Mouse (Mus musculus) myocyte (in vitro differentiated cells): Measurements from ENCODE around the gene Per1. TPM values are rescaled to one million over a fixed set of nuclear protein-coding genes. Genes with fewer than 3 reads are reported as not detected.

Experiments
- H3K27me3 ChIP-seq: one replicate; pipeline ENCODE4 v1.6.1; 2011; ENCODE audit not compliant: control insufficient read depth, insufficient read depth, insufficient read length
- H3K36me3 ChIP-seq: one replicate; pipeline ENCODE4 v1.6.1; 2011; ENCODE audit not compliant: control insufficient read depth, insufficient read depth
- H3K4me2 ChIP-seq: one replicate; pipeline ENCODE4 v1.6.1; 2011; ENCODE audit warnings: low read depth, control low read depth
- H3K4me3 ChIP-seq: one replicate; pipeline ENCODE4 v1.5.1; 2011; ENCODE audit warnings: mild to moderate bottlenecking, control low read depth, moderate library complexity
- H3K79me2 ChIP-seq: one replicate; pipeline ENCODE4 v1.6.1; 2011; ENCODE audit not compliant: control insufficient read depth, insufficient read depth
- H3ac ChIP-seq: one replicate; pipeline ENCODE4 v1.6.1; 2011; ENCODE audit not compliant: control insufficient read depth, insufficient read length
- CEBPB ChIP-seq: IDR thresholded peaks from 2 replicates; pipeline ENCODE4 v1.6.1; 2011; ENCODE audit warnings: mild to moderate bottlenecking, moderate library complexity; ENCODE audit not compliant: poor library complexity, insufficient read depth, severe bottlenecking
- E2F4 ChIP-seq: IDR thresholded peaks from one replicate; pipeline ENCODE4 v1.6.1; 2011; ENCODE audit warnings: mild to moderate bottlenecking, control low read depth, moderate library complexity; ENCODE audit not compliant: insufficient read depth
- MAX ChIP-seq: IDR thresholded peaks from one replicate; pipeline ENCODE4 v1.6.1; 2011; ENCODE audit warnings: low read depth, mild to moderate bottlenecking, control low read depth
- MYOD1 ChIP-seq, 3 experiments: IDR thresholded peaks; one replicate each; pipeline ENCODE4 v1.6.1; 2011; ENCODE audit warnings: control low read depth in 2 of 3, low read depth in 2 of 3, mild to moderate bottlenecking in 2 of 3, moderate library complexity in 1 of 3; ENCODE audit not compliant: insufficient read length in 2 of 3, control insufficient read depth in 1 of 3
- MYOG ChIP-seq, 3 experiments: IDR thresholded peaks; one replicate each; pipeline ENCODE4 v1.6.1; 2011; ENCODE audit warnings: control low read depth in 2 of 3, low read depth in 2 of 3, mild to moderate bottlenecking in 2 of 3; ENCODE audit not compliant: insufficient read length in 2 of 3, control insufficient read depth in 1 of 3, insufficient read depth in 1 of 3
- POLR2A ChIP-seq: IDR thresholded peaks from one replicate; pipeline ENCODE4 v1.6.1; 2011; ENCODE audit warnings: low read depth, mild to moderate bottlenecking, control low read depth, moderate library complexity; ENCODE audit not compliant: insufficient read length
- POLR2AphosphoS2 ChIP-seq: IDR thresholded peaks from one replicate; pipeline ENCODE4 v1.6.1; 2011; ENCODE audit warnings: low read depth, control low read depth; ENCODE audit not compliant: insufficient read length
- REST ChIP-seq: IDR thresholded peaks from one replicate; pipeline ENCODE4 v1.6.1; 2011; ENCODE audit warnings: mild to moderate bottlenecking, control low read depth, moderate library complexity; ENCODE audit not compliant: insufficient read depth, insufficient read length
- SRF ChIP-seq: IDR thresholded peaks from one replicate; pipeline ENCODE4 v1.6.1; 2011; ENCODE audit warnings: low read depth; ENCODE audit not compliant: control insufficient read depth, insufficient read length
- TCF12 ChIP-seq: IDR thresholded peaks from one replicate; pipeline ENCODE4 v1.6.1; 2011; ENCODE audit warnings: mild to moderate bottlenecking, control low read depth; ENCODE audit not compliant: poor library complexity, insufficient read depth, severe bottlenecking
- TCF3 ChIP-seq: IDR thresholded peaks from one replicate; pipeline ENCODE4 v1.6.1; 2011; ENCODE audit warnings: low read depth, control low read depth; ENCODE audit not compliant: insufficient read length
- USF1 ChIP-seq: IDR thresholded peaks from one replicate; pipeline ENCODE4 v1.6.1; 2011; ENCODE audit warnings: low read depth, mild to moderate bottlenecking, control low read depth, moderate library complexity
- polyA plus RNA-seq: library from polyadenylated mRNA; unstranded; fragments of >200 nt; fragmentation: generic; extraction: Trizol; gene quantifications from one replicate; pipeline ENCODE4 v1.2.1, GENCODE M21; 2012; ENCODE audit warnings: missing spikeins

Gene Per1
- polyA plus RNA-seq, 1 experiment = 8.9 TPM

DNA sequence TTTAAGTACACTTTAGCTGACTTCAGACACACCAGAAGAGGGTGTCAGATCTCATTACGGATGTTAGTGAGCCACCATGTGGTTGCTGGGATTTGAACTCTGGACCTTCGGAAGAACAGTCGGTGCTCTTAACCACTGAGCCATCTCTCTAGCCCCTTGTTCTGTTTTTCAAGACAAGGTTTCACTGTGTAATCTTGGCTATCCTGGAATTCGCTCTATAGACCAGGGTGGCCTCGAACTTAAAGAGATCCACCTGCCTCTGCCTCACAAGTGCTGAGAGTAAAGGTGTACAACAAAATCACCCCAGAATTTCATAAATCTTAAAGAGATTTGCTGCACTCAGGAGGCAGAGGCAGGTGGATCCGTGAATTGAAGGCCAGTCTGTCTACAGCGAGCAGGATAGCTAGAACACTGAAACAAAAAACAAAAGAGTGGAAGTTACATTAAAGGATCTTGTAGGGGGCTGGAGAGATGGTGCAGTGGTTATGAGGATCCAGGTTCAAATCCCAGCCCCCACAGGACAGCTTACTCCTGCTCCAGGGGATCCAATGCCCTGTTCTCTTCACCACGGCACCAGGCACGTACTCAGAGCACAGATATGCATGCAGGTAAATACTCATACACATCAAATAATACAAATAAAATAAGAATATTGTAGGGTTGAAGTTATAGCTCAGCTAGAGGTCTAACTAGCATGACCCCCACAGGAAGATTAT, 19.1 kb upstream of the Per1 start:
- TF ChIP-seq POLR2A (no peak), TCF12 (no peak), MAX (no peak), MYOD1 (IDR thresholded peaks at IDR 0.05; ENCODE audit: control insufficient read depth in 1 of 3, insufficient read length in 2 of 3, low read depth in 2 of 3) (no peak), E2F4 (no peak)
- H3K36me3 ChIP-seq = no peaks in the 10 kb centered on the region
- no peaks in the 10 kb centered on the region for H3K79me2 ChIP-seq
- no peak overlapping the region for H3ac ChIP-seq
- no peak overlapping the region for H3K4me3 ChIP-seq
- H3K27me3 ChIP-seq = no peaks in the 10 kb centered on the region
- no peak overlapping the region for H3K4me2 ChIP-seq

- Histone ChIP-seq H3K79me2 (no peaks in the 10 kb centered on the region), H3ac (no peak overlapping the region), H3K36me3 (no peaks in the 10 kb centered on the region), H3K4me3 (no peak overlapping the region), H3K4me2 (no peak overlapping the region), H3K27me3 (no peaks in the 10 kb centered on the region)
- TF ChIP-seq USF1 (no peak), POLR2A (no peak), CEBPB (no peak), TCF3 (no peak), SRF (no peak), E2F4 (no peak), MAX (no peak), POLR2AphosphoS2 (no peak), REST (no peak), MYOD1 (IDR thresholded peaks at IDR 0.05; ENCODE audit: control insufficient read depth in 1 of 3, insufficient read length in 2 of 3, low read depth in 2 of 3) (no peak), TCF12 (no peak), MYOG (IDR thresholded peaks at IDR 0.05; ENCODE audit: control insufficient read depth in 1 of 3, insufficient read depth in 1 of 3, insufficient read length in 2 of 3, low read depth in 2 of 3) (no peak)
Observed at GRCm38 (mm10) chr11:69076572-69076971, 18.4 kb upstream of the Per1 start.

DNA sequence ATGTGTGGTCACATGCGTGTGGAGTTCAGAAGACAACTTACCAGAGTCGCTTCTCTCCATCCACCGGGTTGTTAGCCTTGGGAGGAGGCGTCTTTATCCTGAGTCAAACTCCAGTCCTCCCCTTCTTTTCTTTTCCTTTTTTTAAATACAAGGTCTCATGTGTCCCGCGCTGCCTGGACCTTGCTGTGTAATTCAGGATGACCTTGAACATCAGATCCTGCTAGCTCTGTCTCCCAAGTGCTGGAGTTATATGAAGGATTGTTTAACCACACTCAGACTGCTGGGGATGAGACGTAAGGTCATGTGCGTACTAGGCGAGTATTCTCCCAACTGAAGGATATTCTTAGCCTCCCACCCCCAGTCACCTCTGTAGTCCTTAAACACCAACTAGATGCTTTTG, 17.7 kb upstream of the Per1 start:
- H3K36me3 ChIP-seq = no peaks in the 10 kb centered on the region

DNA sequence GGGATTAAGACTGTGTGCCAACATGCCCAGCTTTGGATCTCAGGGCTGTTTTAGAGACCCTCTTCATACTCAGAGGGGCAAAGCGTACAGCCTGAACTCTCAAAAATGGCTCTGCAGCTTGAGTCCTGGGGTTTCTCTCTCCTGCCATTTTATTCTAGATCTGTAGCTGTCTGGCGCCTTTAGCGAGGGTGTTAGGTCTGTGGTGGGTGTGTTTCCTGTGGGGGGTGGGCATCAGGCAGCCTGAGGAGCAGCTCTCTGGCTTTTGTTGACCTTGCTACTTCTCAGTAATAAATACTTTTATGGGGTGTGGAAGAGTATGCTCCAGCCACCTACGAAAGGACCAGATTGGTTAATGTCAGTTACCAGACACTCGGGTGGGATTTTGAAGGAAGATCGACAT, 17.0 kb upstream of the Per1 start:
- no peaks in the 10 kb centered on the region for H3K79me2 ChIP-seq
- no peak overlapping the region for H3K4me3 ChIP-seq
- no peaks in the 10 kb centered on the region for H3K27me3 ChIP-seq
- H3K4me2 ChIP-seq = peak overlapping the region; percentile 52
- no peaks in the 10 kb centered on the region for H3K36me3 ChIP-seq
- TF ChIP-seq E2F4 (no peak), MYOD1 (IDR thresholded peaks at IDR 0.05; ENCODE audit: control insufficient read depth in 1 of 3, insufficient read length in 2 of 3, low read depth in 2 of 3) (no peak), POLR2AphosphoS2 (no peak), SRF (no peak), MAX (no peak), MYOG (IDR thresholded peaks at IDR 0.05; ENCODE audit: control insufficient read depth in 1 of 3, insufficient read depth in 1 of 3, insufficient read length in 2 of 3, low read depth in 2 of 3) (no peak), REST (no peak), USF1 (no peak), TCF12 (no peak), TCF3 (no peak), POLR2A (no peak), CEBPB (no peak)
- H3ac ChIP-seq = no peak overlapping the region

More for the DNA sequence above, 17.7 kb upstream of the Per1 start:
- TF ChIP-seq POLR2A (no peak), CEBPB (no peak), SRF (no peak), USF1 (no peak), TCF3 (no peak), TCF12 (no peak), POLR2AphosphoS2 (no peak), MYOD1 (IDR thresholded peaks at IDR 0.05; ENCODE audit: control insufficient read depth in 1 of 3, insufficient read length in 2 of 3, low read depth in 2 of 3) (no peak), E2F4 (no peak), MYOG (IDR thresholded peaks at IDR 0.05; ENCODE audit: control insufficient read depth in 1 of 3, insufficient read depth in 1 of 3, insufficient read length in 2 of 3, low read depth in 2 of 3) (no peak), MAX (no peak), REST (no peak)
- Histone ChIP-seq H3ac (no peak overlapping the region), H3K79me2 (no peaks in the 10 kb centered on the region), H3K4me2 (no peak overlapping the region), H3K27me3 (no peaks in the 10 kb centered on the region), H3K4me3 (no peak overlapping the region)

DNA sequence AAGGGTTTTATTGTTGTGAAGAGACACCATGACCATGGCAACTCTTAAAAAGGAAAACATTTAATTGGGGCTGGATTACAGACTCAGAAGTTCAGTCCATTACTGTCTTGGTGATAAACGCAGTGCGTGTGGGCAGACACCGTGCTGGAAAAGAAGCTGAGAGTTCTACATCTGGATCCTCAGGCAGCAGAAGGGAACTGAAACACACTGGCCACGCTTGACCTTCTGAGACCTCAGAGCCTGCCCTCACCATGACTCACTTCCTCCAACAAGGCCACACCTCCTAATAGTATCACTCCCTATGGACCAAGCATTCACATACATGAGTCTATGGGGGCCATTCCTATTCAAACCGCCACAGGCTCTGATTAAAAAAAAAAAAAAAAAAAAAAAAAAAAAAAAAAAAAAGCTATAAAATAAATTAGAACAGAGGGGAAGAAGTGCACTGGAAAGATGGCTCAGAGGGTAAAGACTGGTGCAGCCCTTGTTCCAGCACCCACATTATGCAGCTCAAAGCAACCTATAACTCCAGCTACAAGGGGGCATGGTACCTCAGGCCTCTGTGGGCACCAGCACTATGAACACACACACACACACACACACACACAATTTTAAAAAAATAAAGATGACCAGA, 16.1 kb upstream of the Per1 start:
- TF ChIP-seq E2F4 (no peak), TCF3 (no peak), POLR2A (peak; percentile 63), MAX (no peak), POLR2AphosphoS2 (peak; percentile 62), USF1 (no peak)

More for the DNA sequence above, 16.1 kb upstream of the Per1 start:
- Histone ChIP-seq H3K79me2 (no peaks in the 10 kb centered on the region), H3K27me3 (no peaks in the 10 kb centered on the region), H3K4me2 (peak overlapping the region; percentile 52), H3ac (no peak overlapping the region), H3K4me3 (no peak overlapping the region), H3K36me3 (no peaks in the 10 kb centered on the region)
